Mouse (Mus musculus): Measurements from ENCODE around the gene Ryr1. TPM values are rescaled to one million over a fixed set of nuclear protein-coding genes. Genes with fewer than 3 reads are reported as not detected.
"Not testable (repeated sequence)": the region's sequence is repeated elsewhere in the genome, so short reads cannot be mapped to it uniquely, and the experiment has no call there.

The Ryr1 gene
- total RNA-seq, 2 experiments from 2014 or later = 12.6 to 13.7 TPM

- DNase-seq (ENCODE audit: low spot score in 2 of 2) = no peak
Measured at GRCm38 (mm10) chr7:29146625-29147367, 21.8 kb upstream of the Ryr1 start.

GRCm38 (mm10) chr7:29144006-29144405 lies 19.0 kb upstream of the Ryr1 start:
- no peak for DNase-seq (ENCODE audit: low spot score in 2 of 2)

GRCm38 (mm10) chr7:29141416-29141815 lies 16.4 kb upstream of the Ryr1 start:
- no peak for DNase-seq (ENCODE audit: low spot score in 2 of 2)

GRCm38 (mm10) chr7:29139237-29139636 lies 14.3 kb upstream of the Ryr1 start:
- DNase-seq (ENCODE audit: low spot score in 2 of 2) = not testable (repeated sequence)

- no peak for DNase-seq (ENCODE audit: low spot score in 2 of 2)
Measured at GRCm38 (mm10) chr7:29137429-29137828, 12.4 kb upstream of the Ryr1 start.

GRCm38 (mm10) chr7:29134693-29135386 lies 9.9 kb upstream of the Ryr1 start, which contains the start of gene Rasgrp4:
Gene Rasgrp4, plus strand, starts transcription at chr7:29134851.
- peak in 1 of 2 experiments; percentile 36 for DNase-seq (ENCODE audit: low spot score in 2 of 2)

GRCm38 (mm10) chr7:29134230-29134629 lies 9.3 kb upstream of the Ryr1 start:
- DNase-seq (ENCODE audit: low spot score in 2 of 2) = no peak

GRCm38 (mm10) chr7:29128725-29129124 lies 3.7 kb upstream of the Ryr1 start:
- no peak for DNase-seq (ENCODE audit: low spot score in 2 of 2)

GRCm38 (mm10) chr7:29126173-29126915 lies 1.4 kb upstream of the Ryr1 start:
- peak; percentile 40 to 50 for DNase-seq (ENCODE audit: low spot score in 2 of 2)

- no peak for DNase-seq (ENCODE audit: low spot score in 2 of 2)
Measured at GRCm38 (mm10) chr7:29123531-29124358, 1.2 kb downstream of the Ryr1 start.

- no peak for DNase-seq (ENCODE audit: low spot score in 2 of 2)
Measured at GRCm38 (mm10) chr7:29122821-29123220, 2.2 kb downstream of the Ryr1 start.

- no peak for DNase-seq (ENCODE audit: low spot score in 2 of 2)
Measured at GRCm38 (mm10) chr7:29119526-29119925, 5.5 kb downstream of the Ryr1 start.

- DNase-seq (ENCODE audit: low spot score in 2 of 2) = no peak
Measured at GRCm38 (mm10) chr7:29118142-29118851, 6.7 kb downstream of the Ryr1 start.

- peak; percentile 42 to 50 for DNase-seq (ENCODE audit: low spot score in 2 of 2)
Measured at GRCm38 (mm10) chr7:29108992-29109955, 15.7 kb downstream of the Ryr1 start.

GRCm38 (mm10) chr7:29101286-29102017 lies 23.5 kb downstream of the Ryr1 start:
- no peak for DNase-seq (ENCODE audit: low spot score in 2 of 2)

GRCm38 (mm10) chr7:29097131-29097530 lies 27.8 kb downstream of the Ryr1 start:
- no peak for DNase-seq (ENCODE audit: low spot score in 2 of 2)

GRCm38 (mm10) chr7:29088817-29089216 lies 36.2 kb downstream of the Ryr1 start:
- no peak for DNase-seq (ENCODE audit: low spot score in 2 of 2)

- no peak for DNase-seq (ENCODE audit: low spot score in 2 of 2)
Measured at GRCm38 (mm10) chr7:29086902-29087301, 38.1 kb downstream of the Ryr1 start.
